Mouse (Mus musculus) spleen, adult 18-20 months (tissue): ENCODE measurements around the gene Tex38.
A peak's percentile ranks its signal among the peaks of the same experiment; 100 is the strongest.

Experiments
- DNase-seq, 2 experiments: peaks; one replicate each; pipeline ENCODE4 v3.0.0; 2022; ENCODE audit warnings: mixed read lengths in 2 of 2

Tex38 gene

DNA sequence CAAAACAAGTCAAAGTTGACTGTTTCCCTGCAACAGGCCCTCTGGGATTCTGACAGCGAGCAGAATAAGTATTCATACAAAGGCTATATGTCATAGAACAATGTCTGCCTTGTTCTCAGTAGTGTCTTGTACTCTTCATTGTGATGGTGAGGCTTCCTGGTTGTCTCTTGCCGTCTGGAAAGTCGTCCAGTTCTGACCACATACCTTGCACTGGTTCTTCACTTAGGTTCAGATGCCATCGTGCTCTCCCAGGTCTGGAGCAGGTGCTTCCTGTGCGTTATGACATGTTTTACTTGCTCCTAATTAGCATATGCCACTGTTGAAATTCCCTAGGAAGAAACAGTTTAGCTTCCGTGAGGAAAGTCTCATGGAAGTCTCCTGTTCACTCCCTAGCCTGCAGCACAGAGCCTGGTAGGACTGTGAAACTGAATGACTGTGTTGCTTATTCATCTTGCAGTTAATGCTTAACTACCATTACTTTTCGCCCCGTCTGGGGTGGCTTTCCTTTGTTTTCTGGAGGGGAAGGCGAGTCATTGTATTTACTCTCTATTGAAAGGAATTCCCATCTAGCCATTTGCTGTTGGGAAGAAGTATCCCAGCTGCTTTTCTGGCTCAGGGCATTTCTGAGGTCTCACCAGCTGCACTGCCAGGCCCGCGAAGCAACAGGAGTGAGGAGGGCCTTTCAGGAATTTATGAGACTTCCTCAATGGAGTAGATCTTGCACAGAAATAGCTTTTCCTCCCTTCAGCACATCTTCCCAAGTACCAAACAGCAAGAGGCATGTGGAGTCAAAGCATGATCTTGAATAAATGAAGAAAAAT lies 13.0 kb downstream of the Tex38 start:
- DNase-seq: no peak

DNA sequence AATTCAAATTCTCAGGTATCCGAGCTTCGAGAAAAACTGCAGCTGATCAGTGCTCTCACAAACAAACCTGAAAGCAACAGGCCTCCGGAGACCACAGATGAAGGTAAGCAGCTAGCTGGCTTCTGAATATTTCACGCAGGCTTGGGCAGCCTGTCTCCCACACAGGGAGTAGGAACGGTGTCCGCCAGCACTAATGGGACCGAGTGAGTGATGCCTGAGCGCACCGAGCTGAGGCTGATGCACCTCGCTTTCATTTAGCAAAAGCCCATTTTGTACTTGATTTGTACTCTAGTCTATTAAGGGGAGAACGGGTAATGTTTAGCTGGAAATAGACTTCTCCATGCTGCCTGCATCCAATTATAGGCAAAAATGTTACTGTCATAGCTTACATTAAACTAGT lies 16.2 kb downstream of the Tex38 start:
- DNase-seq: no peak

DNA sequence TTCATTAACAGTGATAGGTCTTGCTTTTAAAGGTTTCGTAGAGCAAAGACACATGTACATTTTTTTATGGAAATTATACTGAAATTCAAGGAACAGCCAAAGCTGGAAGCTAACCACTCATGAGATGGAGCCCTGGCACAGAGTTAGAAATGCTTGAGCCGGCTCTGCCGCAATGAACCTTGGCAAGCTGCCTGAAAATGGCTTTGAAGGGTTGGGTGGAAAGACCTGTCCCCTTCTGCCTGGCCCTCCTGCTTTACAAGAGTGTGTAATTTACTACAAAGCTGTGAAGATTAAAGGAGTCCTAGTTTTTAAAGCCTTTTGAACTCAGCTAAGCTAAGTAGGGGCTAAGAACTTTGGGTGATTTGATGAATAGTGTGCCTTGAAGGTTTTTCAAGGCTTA lies 19.6 kb downstream of the Tex38 start:
- no peak for DNase-seq

DNA sequence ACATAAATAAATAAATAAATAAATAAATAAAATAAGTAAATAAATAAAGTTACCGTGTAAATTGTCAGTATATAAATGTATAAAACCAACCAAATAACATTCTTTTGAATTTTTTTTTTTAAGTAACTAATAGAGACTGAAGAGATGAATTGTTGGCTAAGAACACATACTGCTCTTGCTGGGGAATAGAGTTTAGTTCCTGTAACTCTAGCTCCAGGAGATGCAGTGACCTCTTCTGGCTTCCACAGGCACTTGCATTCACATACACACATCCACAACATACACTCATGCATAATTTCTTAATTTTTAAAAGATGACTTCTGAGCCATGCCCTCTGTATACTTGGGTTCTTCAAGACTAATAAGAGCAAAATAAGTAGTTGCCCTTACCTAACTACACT lies 26.0 kb downstream of the Tex38 start:
- no peak for DNase-seq

DNA sequence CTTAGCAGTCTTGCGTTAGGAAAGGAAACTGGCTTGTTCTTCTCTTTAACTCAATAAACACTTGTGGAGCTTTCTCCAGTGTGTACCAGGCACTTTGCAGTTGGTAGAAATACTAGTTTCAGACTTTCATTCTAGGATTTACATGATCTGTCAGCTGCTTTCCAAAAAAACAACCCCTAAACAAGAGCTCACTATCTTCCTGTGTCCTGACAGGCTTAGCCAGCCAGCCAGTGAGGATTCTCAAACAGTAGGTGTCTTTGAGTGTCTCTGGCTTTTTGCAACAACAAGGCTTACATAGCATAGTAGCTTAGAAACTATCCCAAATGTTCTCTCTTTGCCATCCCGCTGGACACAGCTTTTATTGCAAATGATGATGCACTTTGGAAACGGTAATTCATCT lies 26.7 kb downstream of the Tex38 start:
- no peak for DNase-seq

DNA sequence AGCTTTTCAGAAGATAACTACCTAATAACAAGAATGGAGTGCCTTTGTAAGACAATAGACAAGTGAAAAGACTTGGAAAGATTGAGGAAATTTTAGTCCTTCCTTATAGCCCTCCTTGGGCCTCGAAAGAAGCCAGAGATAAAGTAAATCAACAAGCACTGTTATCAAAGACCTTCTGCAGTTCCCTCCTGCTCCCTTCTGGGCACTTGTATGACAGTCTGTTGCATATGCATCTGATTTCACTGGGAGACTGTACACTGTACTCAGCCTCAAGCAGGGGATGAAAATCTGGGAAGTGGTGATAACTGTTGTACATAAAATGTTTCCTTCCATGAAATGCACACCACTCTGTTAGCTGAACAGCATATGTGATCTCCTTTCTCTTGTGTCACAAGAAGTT lies 31.5 kb downstream of the Tex38 start:
- no peak for DNase-seq

DNA sequence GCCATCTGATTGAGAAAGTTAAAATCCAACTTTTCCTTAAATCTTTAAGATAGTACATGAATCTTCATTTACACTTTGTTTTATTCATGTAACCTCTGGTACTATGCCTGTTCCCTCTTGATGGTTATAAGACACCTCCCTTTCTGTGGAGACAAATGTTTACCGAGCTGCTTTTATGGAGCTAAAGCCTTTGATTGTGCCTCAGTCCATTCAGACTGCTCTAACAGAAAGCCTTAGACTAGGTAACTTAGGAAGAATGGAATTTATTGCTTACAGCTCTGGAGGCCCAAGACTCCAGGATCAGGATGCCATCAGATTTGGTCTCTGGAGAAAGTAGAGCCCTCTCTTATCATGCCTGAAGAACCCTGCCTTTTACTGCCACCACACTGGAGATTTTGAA lies 32.6 kb downstream of the Tex38 start:
- no peak for DNase-seq

DNA sequence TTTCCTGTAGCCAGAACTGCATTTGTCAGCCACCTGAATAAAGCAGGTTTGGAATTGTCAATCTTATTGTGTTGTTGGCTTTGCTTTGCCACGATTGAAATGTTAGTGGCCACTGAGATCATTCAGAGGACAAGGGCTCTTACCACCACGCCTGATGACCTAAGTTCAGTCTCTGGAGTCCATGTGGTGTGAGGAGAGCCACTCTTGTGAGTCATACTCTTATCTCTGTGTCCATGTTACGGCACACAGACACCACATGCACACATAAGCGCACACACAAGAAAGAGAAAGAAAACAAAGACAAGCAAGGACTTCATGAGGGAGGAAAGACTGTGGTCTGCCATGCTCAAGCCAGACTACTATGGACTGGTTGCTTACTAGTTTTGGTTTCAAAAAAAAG lies 37.7 kb downstream of the Tex38 start:
- DNase-seq: no peak

DNA sequence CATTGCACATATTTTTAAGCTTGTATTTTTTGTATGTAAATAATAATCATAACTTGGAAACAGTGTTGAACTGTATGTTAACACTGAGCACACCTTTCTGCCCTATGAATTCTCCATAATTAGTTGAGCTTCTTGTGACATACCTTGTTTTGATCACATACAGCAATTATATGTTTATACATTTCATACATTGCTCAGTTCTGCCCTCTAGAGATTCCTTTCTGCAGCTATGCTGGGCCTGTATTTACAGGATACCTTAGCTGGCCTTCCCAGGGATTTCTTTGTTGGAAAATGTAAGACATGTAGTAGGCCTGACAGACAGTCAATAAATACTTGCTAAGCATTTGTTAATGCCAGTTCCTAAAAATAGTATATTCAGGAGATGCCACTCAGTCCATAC lies 38.2 kb downstream of the Tex38 start:
- no peak for DNase-seq

DNA sequence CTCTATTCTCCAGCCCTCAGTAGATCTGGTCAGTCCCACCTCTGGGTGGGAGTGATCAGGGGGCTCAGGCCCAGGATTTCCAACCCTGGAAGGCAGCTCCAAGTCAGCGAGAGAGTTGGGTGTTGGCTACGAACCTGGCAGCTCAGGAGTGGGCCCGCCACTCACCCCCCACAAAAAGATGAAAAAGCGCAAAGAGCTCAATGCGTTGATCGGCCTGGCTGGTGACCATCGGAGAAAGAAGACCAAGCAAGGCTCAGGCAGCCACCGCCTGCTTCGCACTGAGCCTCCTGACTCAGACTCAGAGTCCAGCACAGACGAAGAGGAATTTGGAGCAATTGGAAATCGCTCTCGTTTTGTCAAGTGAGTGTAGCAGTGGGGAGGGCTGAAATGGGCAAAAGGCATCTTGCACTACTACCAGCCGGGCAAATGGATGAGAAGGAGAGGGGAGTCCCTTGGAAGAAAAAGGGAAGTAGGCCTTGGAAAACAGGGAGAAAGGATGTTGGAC lies 42.3 kb downstream of the Tex38 start:
- no peak for DNase-seq

DNA sequence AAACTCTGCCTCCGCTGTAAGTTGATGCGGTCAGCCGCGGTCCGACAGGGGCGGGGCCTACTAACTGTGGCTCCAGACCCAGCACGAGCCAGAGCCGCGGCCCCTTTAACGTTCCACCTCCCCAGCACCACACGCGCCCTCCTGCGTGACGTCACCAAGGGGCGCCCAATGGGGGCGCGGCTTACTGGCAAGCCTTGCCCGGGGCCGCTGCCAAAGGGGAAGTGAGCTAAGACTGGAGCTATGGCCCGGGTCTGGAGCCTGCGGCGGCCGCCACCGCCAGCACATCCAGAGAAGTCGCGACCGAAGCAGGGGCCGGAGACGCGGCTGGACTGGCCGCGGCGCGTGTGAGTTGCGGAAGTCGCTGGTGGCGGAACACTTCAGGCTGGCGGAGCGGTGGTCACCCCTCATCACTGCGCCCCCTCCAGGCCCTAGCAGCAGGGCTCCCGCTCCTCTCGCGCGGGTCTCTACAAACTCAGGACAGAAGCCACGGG lies 43.2 kb downstream of the Tex38 start, which contains the start of gene Efcab14:
Gene Efcab14 (plus strand): TSS at position 194 of the 491 bp plus-strand sequence.
- DNase-seq: peak; percentile 96

DNA sequence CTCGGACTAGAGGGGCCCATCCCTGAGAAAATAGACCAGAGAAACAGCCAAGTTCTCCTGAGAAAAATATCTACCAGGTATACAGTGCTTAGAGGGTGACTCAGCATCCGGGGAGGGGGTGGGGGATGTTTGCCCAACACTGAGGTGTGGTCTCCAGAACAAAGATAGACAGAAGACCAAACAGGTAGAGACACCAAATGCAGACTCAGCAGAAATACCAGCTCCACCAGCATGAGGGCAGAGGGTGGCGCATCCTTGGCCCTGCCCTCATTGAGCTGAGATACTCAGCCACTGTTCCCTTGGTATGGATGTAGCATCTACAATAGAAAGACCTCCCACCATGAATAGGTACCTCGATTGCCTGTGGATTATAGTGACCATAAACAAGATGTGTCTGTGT lies 46.0 kb downstream of the Tex38 start:
- no peak for DNase-seq

DNA sequence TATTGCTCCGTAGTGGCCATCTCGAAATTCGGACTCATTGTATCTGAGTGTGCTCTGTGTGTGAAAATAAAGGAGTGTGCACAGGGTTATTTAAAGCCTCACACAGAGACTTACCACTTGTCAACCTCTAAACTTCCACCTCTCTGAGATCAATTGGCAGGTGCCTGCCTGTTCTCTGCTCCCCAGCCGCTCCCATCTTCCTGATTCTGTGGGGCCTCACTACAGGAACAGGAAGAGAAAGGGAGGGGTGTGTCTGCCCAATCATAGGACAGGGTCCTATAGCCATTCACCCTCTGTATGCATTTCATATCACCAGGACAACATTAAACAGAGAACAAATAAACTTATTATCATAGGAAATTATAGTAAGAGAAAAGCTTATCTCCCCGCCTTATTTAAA lies 47.1 kb downstream of the Tex38 start:
- DNase-seq: no peak

DNA sequence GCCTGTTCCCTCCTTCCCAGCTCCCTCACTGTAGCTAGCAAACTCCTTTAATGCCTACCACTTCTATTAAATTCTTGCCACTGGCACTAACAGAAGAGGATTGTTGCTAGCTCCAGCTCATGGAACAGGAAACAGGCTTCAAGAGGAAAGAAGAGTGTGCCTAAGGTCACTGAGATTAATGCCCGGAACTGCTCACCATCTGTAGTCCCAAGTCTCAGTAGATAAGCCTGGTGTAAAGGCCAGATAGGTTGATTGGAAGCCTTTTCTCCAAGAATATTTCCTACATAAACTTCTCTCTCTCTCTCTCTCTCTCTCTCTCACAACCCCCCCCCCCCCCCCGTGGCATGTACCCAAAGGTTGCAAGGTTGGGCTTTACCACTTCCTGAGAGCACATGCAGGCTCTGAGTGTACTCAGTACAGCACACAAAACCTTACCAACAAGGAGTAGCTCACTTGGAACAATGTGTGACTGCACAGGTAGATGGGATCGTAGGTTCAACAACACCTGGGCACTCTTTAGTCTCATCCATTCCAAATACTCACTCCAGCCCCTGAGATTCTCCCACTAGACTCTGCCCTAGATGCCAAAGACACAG lies 48.5 kb downstream of the Tex38 start:
- no peak for DNase-seq

DNA sequence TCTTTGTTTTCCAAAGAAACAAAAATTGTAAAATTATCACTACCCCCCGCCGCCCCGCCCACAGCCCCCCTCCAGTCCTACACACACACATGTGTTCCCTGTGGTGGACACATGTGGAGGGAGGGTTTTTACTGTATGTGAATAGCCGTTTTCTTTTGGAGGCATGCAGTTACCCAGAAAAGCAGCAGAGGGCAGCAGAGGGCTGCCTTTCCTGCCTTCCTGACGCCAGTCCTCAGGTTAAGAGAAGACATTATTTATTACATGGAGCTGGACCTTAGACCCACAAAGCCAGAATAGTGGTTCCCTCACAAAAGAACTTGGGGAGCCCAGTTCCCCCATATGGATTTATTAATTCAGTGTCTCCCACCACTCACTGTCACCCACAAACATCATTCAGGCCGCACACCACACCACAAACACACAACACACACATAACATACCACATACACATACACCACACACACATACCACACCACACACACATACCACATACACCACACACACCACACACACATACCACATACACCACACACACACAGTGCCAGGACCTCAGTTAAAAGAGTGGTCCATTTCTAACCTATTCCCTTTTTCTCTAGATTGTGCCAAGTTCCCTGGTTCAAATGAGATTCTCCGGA lies 49.1 kb downstream of the Tex38 start:
- peak; percentile 53 to 76 for DNase-seq
